Mouse (Mus musculus) layer of hippocampus, adult 18-20 months (tissue): ENCODE data around the gene Ptk6. TPM values are rescaled to one million over a fixed set of nuclear protein-coding genes. Genes with fewer than 3 reads are reported as not detected.

Source experiments
- total RNA-seq, 2 experiments: library from RNA; stranded (reverse); gene quantifications; 2 replicates each; pipeline ENCODE4 v1.2.3; 2021

The Ptk6 gene
- total RNA-seq, 2 experiments from 2014 or later = not detected

Other genes starting within 250 kb of the Ptk6 start
- gene Nkain4, start 248.1 kb downstream of the Ptk6 start, total RNA-seq = 10 to 100 TPM; 52.7 to 54.2 TPM
- 100 to 1,000 TPM; 127 to 135 TPM for gene Arfgap1, start 235.6 kb downstream of the Ptk6 start, total RNA-seq
- gene Col20a1, start 216.3 kb downstream of the Ptk6 start, total RNA-seq = 1 to 10 TPM; 1.9 to 2.1 TPM
- gene Chrna4, start 159.2 kb downstream of the Ptk6 start, total RNA-seq = 10 to 100 TPM; 15.7 to 19.6 TPM
- gene Kcnq2, start 67.5 kb downstream of the Ptk6 start, total RNA-seq = 100 to 1,000 TPM; 324 to 327 TPM
- gene Eef1a2, start 45.8 kb downstream of the Ptk6 start, total RNA-seq = 1,000 to 10,000 TPM; 1,191 to 1,260 TPM
- gene Ppdpf, start 15.5 kb downstream of the Ptk6 start, total RNA-seq = 10 to 100 TPM; 84.9 to 85.1 TPM
- gene Srms, start 10.4 kb upstream of the Ptk6 start, total RNA-seq = under 1 TPM; 0.15 to 0.40 TPM
- under 1 TPM in 1 of 2 experiments, not detected in 1; 0.22 TPM for gene Fndc11, start 17.2 kb upstream of the Ptk6 start, total RNA-seq
- 1 to 10 TPM; 1.9 to 2.5 TPM for gene Helz2, start 39.2 kb upstream of the Ptk6 start, total RNA-seq
- gene Gmeb2, start 85.2 kb upstream of the Ptk6 start, total RNA-seq = 10 to 100 TPM; 17.9 to 18.1 TPM
- gene Stmn3, start 111.7 kb upstream of the Ptk6 start, total RNA-seq = 100 to 1,000 TPM; 560 to 580 TPM
- gene Rtel1, start 117.0 kb upstream of the Ptk6 start, total RNA-seq = 10 to 100 TPM; 25.3 to 28.8 TPM
- 10 to 100 TPM; 70.2 to 71.1 TPM for gene Zgpat, start 162.1 kb upstream of the Ptk6 start, total RNA-seq
- 10 to 100 TPM; 41.1 to 46.0 TPM for gene Arfrp1, start 162.6 kb upstream of the Ptk6 start, total RNA-seq
- 10 to 100 TPM; 37.1 to 43.2 TPM for gene Lime1, start 177.3 kb upstream of the Ptk6 start, total RNA-seq